Mouse (Mus musculus): ENCODE results near the gene Pnkd. TPM values are rescaled to one million over a fixed set of nuclear protein-coding genes. Genes with fewer than 3 reads are reported as not detected.

Gene Pnkd
- polyA plus RNA-seq, 1 experiment from 2014 or later: 139 TPM

GRCm38 (mm10) chr1:74249331-74249980 is 35.3 kb upstream of the Pnkd start:
- Histone ChIP-seq H3K36me3 (peaks cover 70% of the 10 kb centered on the region), H3K9ac (no peak overlapping the region), H3K27ac (peak overlapping the region; percentile 91), H3K4me2 (peak overlapping the region; percentile 24; the same call in 1 of the 2 replicates), H3K4me3 (replicated peaks) (no peak overlapping the region), H3K27me3 (no peaks in the 10 kb centered on the region), H3K4me1 (peaks cover 38% of the 10 kb centered on the region), H3K9me3 (replicated peaks) (no peaks in the 10 kb centered on the region)
- 41% methylated on average over 5 of the region's 5 CpGs for WGBS
- ATAC-seq (replicated peaks; ENCODE audit: low FRiP score): peak; percentile 86

- no peaks in the 10 kb centered on the region for H3K9me3 ChIP-seq (replicated peaks)
- 83% methylated on average over 4 of the region's 4 CpGs for WGBS
- H3K4me1 ChIP-seq: peaks cover 33% of the 10 kb centered on the region
- peaks cover 77% of the 10 kb centered on the region for H3K36me3 ChIP-seq
- no peaks in the 10 kb centered on the region for H3K27me3 ChIP-seq
- no peak overlapping the region for H3K9ac ChIP-seq
- no peak overlapping the region for H3K4me3 ChIP-seq (replicated peaks)
- H3K27ac ChIP-seq: peak overlapping the region; percentile 91
- no peak for ATAC-seq (replicated peaks; ENCODE audit: low FRiP score)
- no peak overlapping the region for H3K4me2 ChIP-seq
Measured at GRCm38 (mm10) chr1:74250096-74250495, 34.6 kb upstream of the Pnkd start.

- no peak overlapping the region for H3K27ac ChIP-seq
- no peak overlapping the region for H3K4me3 ChIP-seq (replicated peaks)
- H3K36me3 ChIP-seq: peaks cover 94% of the 10 kb centered on the region
- no peaks in the 10 kb centered on the region for H3K9me3 ChIP-seq (replicated peaks)
- 96% methylated on average over 8 of the region's 8 CpGs for WGBS
- no peak for ATAC-seq (replicated peaks; ENCODE audit: low FRiP score)
- no peak overlapping the region for H3K9ac ChIP-seq
- no peak overlapping the region for H3K4me2 ChIP-seq
- H3K4me1 ChIP-seq: no peaks in the 10 kb centered on the region
- H3K27me3 ChIP-seq: no peaks in the 10 kb centered on the region
Measured at GRCm38 (mm10) chr1:74255704-74256345, 28.9 kb upstream of the Pnkd start.

GRCm38 (mm10) chr1:74256782-74257181 is 27.9 kb upstream of the Pnkd start:
- H3K4me3 ChIP-seq (replicated peaks): no peak overlapping the region
- H3K27me3 ChIP-seq: no peaks in the 10 kb centered on the region
- H3K4me2 ChIP-seq: no peak overlapping the region
- ATAC-seq (replicated peaks; ENCODE audit: low FRiP score): no peak
- H3K9ac ChIP-seq: no peak overlapping the region
- no peaks in the 10 kb centered on the region for H3K4me1 ChIP-seq
- peaks cover 94% of the 10 kb centered on the region for H3K36me3 ChIP-seq
- 78% methylated on average over 4 of the region's 4 CpGs for WGBS
- no peaks in the 10 kb centered on the region for H3K9me3 ChIP-seq (replicated peaks)
- H3K27ac ChIP-seq: no peak overlapping the region

DNA sequence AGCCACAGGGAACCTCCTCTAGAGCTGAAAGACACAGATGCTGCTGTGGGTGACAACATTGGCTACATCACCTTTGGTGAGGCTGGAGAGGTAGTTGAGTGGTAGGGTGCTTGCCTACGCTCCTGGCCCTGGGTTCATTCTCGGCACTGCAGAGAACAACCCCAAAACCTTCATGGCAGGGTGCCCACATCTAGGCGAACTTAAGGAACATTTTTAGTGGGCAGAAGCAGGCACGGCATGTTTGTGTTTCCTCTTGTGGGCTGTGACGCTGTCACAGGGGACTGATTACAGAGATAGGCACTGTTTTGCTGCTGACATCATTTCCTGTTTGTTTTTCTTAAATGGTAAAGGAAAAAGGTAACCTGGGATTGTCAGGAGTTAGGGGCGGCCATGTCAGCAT is 22.2 kb upstream of the Pnkd start:
- Histone ChIP-seq H3K36me3 (peaks cover 97% of the 10 kb centered on the region), H3K4me3 (replicated peaks) (no peak overlapping the region), H3K4me1 (no peaks in the 10 kb centered on the region), H3K4me2 (no peak overlapping the region), H3K9me3 (replicated peaks) (no peaks in the 10 kb centered on the region), H3K27ac (no peak overlapping the region), H3K27me3 (no peaks in the 10 kb centered on the region), H3K9ac (no peak overlapping the region)
- 86% methylated on average over 6 of the region's 6 CpGs for WGBS
- no peak for ATAC-seq (replicated peaks; ENCODE audit: low FRiP score)

DNA sequence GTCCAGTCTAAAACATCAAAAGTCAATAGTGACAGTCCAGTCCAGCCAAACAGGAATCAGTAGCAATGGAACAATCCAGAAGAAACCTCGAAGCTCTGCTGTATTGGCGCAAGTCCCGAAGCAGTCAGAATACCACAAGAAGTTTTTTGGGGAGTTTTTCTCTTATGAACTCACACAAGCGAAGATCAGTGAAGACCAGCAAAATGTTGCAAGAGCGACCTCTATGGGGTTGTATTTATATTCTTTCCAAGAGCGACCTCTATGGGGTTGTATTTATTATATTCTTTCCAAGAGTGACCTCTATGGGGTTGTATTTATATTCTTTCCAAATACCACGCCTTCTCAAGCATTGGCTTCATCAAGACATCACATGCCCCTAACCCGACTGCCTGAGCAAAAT is 16.0 kb upstream of the Pnkd start:
- Histone ChIP-seq H3K4me2 (no peak overlapping the region), H3K27ac (no peak overlapping the region), H3K27me3 (no peaks in the 10 kb centered on the region), H3K9me3 (replicated peaks) (no peaks in the 10 kb centered on the region), H3K4me1 (no peaks in the 10 kb centered on the region), H3K36me3 (peaks cover 65% of the 10 kb centered on the region), H3K9ac (no peak overlapping the region), H3K4me3 (replicated peaks) (no peak overlapping the region)
- WGBS: 89% methylated on average over 8 of the region's 8 CpGs
- no peak for ATAC-seq (replicated peaks; ENCODE audit: low FRiP score)

DNA sequence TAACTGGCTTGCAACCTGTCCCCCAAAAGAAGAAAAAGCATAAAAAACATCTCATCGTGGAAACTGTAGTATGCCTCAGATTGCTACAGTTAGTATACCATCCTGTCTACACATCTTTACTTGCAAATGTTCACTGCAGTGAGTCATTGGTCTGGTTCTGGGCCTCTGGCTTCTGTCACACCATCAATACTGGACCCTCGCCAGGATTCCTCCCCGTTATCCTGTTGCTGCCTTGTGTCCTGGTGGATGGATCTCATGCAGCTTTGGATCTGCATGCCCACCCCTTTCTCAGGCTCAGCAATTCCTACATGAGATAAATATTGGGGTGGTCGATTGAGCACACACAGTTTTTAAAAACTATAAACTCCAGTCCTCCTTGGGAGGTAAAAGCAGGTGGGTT is 13.1 kb upstream of the Pnkd start:
- Histone ChIP-seq H3K9me3 (replicated peaks) (no peaks in the 10 kb centered on the region), H3K9ac (no peak overlapping the region), H3K4me1 (peaks cover 20% of the 10 kb centered on the region), H3K27me3 (no peaks in the 10 kb centered on the region), H3K4me3 (replicated peaks) (no peak overlapping the region), H3K36me3 (peaks cover 36% of the 10 kb centered on the region), H3K4me2 (no peak overlapping the region), H3K27ac (no peak overlapping the region)
- ATAC-seq (replicated peaks; ENCODE audit: low FRiP score): no peak
- WGBS: 75% methylated on average over 4 of the region's 4 CpGs

- H3K9ac ChIP-seq: no peak overlapping the region
- H3K27me3 ChIP-seq: no peaks in the 10 kb centered on the region
- ATAC-seq (replicated peaks; ENCODE audit: low FRiP score): no peak; the same call in 1 of the 2 replicates
- peaks cover 18% of the 10 kb centered on the region for H3K36me3 ChIP-seq
- H3K4me3 ChIP-seq (replicated peaks): no peak overlapping the region
- 11% methylated on average over 9 of the region's 9 CpGs for WGBS
- peak overlapping the region; percentile 66 for H3K27ac ChIP-seq
- H3K9me3 ChIP-seq (replicated peaks): no peaks in the 10 kb centered on the region
- H3K4me2 ChIP-seq: peak overlapping the region; percentile 15; the same call in 1 of the 2 replicates
- H3K4me1 ChIP-seq: peaks cover 42% of the 10 kb centered on the region
Measured at GRCm38 (mm10) chr1:74275015-74275414, 9.7 kb upstream of the Pnkd start.

GRCm38 (mm10) chr1:74277041-74277440 is 7.7 kb upstream of the Pnkd start:
- no peaks in the 10 kb centered on the region for H3K9me3 ChIP-seq (replicated peaks)
- H3K9ac ChIP-seq: no peak overlapping the region
- H3K4me1 ChIP-seq: peaks cover 48% of the 10 kb centered on the region
- H3K27me3 ChIP-seq: no peaks in the 10 kb centered on the region
- H3K4me3 ChIP-seq (replicated peaks): no peak overlapping the region
- ATAC-seq (replicated peaks; ENCODE audit: low FRiP score): peak; percentile 20; the same call in 1 of the 2 replicates
- WGBS: 58% methylated on average over 6 of the region's 6 CpGs
- H3K27ac ChIP-seq: no peak overlapping the region
- peak overlapping the region; percentile 7; the same call in 1 of the 2 replicates for H3K4me2 ChIP-seq
- peaks cover 36% of the 10 kb centered on the region for H3K36me3 ChIP-seq

- H3K27me3 ChIP-seq: no peaks in the 10 kb centered on the region
- 29% methylated on average over 8 of the region's 8 CpGs for WGBS
- peak; percentile 27 for ATAC-seq (replicated peaks; ENCODE audit: low FRiP score)
- H3K9me3 ChIP-seq (replicated peaks): no peaks in the 10 kb centered on the region
- H3K27ac ChIP-seq: peak overlapping the region; percentile 34
- H3K36me3 ChIP-seq: peaks cover 46% of the 10 kb centered on the region
- H3K4me3 ChIP-seq (replicated peaks): no peak overlapping the region
- H3K9ac ChIP-seq: 0 out of 2 replicates have a peak overlapping the region, but pooled peaks have one; percentile 14
- H3K4me2 ChIP-seq: peak overlapping the region; percentile 7; the same call in 1 of the 2 replicates
- H3K4me1 ChIP-seq: peaks cover 53% of the 10 kb centered on the region
Measured at GRCm38 (mm10) chr1:74277883-74278537, 6.7 kb upstream of the Pnkd start.

DNA sequence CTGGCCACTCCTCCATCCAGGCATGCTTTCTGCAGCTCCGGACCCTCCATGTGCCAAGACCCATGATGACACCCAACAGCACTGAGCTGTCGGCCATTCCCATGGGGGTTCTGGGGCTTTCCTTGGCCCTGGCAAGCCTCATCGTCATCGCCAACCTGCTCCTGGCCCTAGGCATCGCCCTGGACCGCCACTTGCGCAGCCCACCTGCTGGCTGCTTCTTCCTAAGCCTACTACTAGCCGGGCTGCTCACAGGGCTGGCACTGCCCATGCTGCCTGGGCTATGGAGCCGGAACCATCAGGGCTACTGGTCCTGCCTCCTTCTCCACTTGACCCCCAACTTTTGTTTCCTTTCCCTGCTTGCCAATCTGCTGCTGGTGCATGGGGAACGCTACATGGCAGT is 6.2 kb upstream of the Pnkd start, which contains the start of gene Gpbar1:
TSS of gene Gpbar1 (plus strand) at position 13 of the 400 bp plus-strand sequence.
- H3K9ac ChIP-seq: 0 out of 2 replicates have a peak within 1 kb of the TSS, but pooled peaks have one; percentile 14
- H3K36me3 ChIP-seq: peaks cover 49% of the 10 kb centered on the region
- 87% methylated on average over 10 of the region's 10 CpGs for WGBS
- no peak within 1 kb of the TSS for H3K4me3 ChIP-seq (replicated peaks)
- peak within 1 kb of the TSS; percentile 34 for H3K27ac ChIP-seq
- peaks cover 58% of the 10 kb centered on the region for H3K4me1 ChIP-seq
- H3K4me2 ChIP-seq: peak within 1 kb of the TSS; percentile 7; the same call in 1 of the 2 replicates
- no peaks in the 10 kb centered on the region for H3K27me3 ChIP-seq
- no peaks in the 10 kb centered on the region for H3K9me3 ChIP-seq (replicated peaks)
- ATAC-seq (replicated peaks; ENCODE audit: low FRiP score): no peak

DNA sequence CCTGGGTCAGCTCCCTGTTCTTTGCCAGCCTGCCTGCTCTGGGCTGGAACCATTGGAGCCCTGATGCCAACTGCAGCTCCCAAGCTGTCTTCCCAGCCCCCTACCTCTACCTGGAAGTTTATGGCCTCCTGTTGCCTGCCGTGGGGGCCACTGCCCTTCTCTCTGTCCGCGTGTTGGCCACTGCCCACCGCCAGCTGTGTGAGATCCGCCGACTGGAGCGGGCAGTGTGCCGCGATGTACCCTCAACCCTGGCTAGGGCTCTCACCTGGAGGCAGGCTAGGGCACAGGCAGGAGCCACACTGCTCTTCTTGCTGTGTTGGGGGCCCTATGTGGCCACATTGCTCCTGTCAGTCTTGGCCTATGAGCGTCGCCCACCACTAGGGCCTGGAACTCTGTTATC is 5.7 kb upstream of the Pnkd start:
- Histone ChIP-seq H3K4me1 (peaks cover 60% of the 10 kb centered on the region), H3K36me3 (peaks cover 49% of the 10 kb centered on the region), H3K9me3 (replicated peaks) (no peaks in the 10 kb centered on the region), H3K27ac (no peak overlapping the region), H3K4me3 (replicated peaks) (no peak overlapping the region), H3K4me2 (no peak overlapping the region), H3K27me3 (no peaks in the 10 kb centered on the region), H3K9ac (no peak overlapping the region)
- ATAC-seq (replicated peaks; ENCODE audit: low FRiP score): no peak
- 83% methylated on average over 11 of the region's 11 CpGs for WGBS
